Mouse (Mus musculus): ENCODE data around the gene Gm43638.

- TF ChIP-seq EP300 (IDR thresholded peaks at IDR 0.05; ENCODE audit: low read length) (no peak), CTCF (conservative IDR thresholded peaks at IDR 0.05 in 1 of 2, IDR thresholded peaks at IDR 0.05 in 1 of 2; ENCODE audit: low read depth in 2 of 2, low read length in 2 of 2) (no peak)
Measured at GRCm38 (mm10) chr5:87498936-87499335, 12.3 kb upstream of the Gm43638 start.
